Mouse (Mus musculus): ENCODE measurements around the gene Ezr.
"Not testable (repeated sequence)": the region's sequence is repeated elsewhere in the genome, so short reads cannot be mapped to it uniquely, and the experiment has no call there.

Gene Ezr

DNA sequence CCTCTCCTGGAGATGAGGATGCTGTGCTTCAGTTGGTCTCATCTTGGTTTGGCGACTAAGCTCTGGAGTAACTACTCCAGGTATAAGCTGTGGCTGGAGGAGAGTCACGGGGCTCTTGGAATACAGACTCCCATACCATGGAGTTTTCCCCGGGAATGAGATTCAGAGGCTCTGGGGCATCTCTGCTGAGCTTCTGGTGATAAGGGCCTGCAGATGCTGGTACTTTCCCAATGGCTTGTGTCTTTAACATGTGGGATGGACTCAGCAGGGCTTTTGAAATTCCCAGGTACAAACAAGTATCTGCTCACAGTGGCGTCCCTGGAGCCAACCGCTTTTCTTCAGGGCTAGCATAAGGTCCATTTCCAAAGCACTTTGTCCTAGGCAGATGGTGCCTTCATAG lies 75.2 kb downstream of the Ezr start:
- DNase-seq (ENCODE audit: low read depth, low spot score): not testable (repeated sequence)

DNA sequence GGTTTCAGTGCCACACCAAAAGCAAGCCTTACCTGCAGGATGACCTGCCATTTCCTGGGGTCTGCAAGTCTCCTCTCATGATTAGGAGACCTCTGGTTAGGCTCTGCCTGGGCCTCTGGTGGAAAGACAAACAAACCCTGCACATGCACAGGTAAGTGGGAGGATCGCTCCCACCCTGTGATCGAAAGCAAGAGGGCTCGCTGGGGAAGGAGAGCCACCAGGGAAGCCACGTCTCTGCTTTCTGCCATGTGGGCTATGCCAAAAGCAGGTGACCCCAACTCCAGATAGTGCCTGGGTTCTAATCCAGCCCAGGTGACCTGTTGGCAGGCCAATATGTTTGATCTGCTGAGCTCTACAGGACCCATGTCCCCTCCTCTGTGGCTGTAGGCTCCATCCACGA lies 76.1 kb downstream of the Ezr start:
- DNase-seq (ENCODE audit: low read depth, low spot score): not testable (repeated sequence)

DNA sequence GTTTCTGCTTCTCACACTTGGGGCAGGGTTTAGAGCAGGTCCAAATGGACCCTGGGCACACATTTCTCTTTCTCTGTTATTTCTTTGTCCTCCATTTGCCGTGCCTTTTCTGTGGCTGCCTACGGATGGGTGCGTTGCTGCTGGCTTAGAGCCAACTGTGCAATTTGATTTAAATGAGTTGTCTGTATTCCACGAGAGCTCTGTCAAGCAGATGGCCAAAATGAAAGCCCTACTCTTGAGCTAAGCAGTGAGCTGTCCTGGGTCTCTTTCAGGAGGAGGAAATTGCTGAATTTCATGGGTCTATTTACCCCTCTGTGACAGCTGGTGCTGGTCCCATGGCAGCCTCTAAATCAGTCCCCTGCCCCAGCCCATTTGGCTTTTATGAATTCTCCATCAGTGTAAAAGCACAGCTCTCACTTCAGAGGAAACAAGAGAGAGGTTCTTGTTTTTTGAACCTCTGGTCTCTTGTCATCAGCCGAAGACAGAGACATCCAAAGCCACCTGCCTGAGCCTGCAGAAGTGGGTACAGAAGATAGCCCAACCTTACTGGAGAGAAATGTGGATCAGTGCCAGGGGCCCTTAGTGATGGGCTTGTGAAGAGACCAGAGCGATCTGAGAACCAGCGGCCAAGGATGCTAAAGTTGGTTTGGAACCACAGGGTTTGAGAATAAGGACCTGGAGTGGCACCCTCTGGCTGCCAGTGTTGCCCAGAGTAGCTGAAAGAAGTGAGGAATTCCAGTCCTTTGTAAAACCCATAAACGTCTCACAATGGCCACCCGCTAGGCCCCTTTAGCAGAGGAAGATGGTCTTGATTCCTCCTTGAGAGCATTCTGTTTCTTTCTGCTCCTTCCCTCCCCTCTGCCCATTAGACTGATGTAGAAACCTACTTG lies 79.0 kb downstream of the Ezr start:
- DNase-seq (ENCODE audit: low read depth, low spot score): not testable (repeated sequence)

DNA sequence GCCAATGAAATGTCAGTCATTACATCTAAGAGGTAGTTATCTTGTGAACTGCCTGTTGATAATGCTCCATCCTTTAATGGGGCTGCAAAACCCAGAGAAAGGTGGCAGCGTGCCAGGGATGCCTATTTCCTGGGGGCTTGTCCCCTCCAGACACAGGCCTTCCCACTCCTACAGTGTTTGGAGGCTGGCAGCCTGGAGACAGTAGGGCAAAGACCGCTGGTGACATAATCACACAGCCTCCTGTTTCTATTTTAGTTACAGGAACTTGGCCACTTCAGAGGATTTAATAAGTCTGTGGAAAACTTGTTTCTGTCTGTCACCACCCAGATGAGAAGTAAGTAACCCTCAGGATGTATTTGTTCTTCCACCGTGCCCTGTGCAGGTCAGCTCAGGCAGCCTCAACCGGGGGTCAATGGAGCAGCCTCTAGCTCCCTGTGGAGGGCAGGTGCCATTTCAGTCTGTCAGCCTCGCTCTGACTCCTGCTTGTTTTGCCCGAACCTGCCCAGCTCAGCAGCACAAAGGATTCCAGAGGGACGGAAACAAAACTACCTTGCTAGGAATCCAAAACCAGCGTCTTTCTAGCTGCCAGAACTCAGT lies 79.9 kb downstream of the Ezr start:
- not testable (repeated sequence) for DNase-seq (ENCODE audit: low read depth, low spot score)

DNA sequence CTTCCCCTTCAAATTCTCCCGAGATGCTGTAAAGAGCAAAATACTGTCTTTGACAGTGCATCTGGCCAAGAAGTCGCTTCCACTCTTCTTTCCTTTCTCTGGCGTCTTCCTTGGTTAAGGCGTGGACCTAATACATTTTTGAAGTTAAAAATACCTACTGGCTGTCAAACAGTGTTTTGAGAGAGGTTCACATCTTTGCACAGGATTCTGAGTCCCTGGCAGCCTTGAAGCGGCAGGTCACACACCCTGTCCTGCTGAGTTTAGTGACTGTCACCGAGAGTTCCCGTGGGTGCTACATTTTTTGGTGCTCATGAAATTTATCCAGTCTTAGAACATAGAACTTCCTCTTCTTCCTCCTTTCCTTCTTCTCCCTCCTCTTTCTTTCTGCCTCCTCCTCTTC lies 82.5 kb downstream of the Ezr start:
- DNase-seq (ENCODE audit: low read depth, low spot score): not testable (repeated sequence)

DNA sequence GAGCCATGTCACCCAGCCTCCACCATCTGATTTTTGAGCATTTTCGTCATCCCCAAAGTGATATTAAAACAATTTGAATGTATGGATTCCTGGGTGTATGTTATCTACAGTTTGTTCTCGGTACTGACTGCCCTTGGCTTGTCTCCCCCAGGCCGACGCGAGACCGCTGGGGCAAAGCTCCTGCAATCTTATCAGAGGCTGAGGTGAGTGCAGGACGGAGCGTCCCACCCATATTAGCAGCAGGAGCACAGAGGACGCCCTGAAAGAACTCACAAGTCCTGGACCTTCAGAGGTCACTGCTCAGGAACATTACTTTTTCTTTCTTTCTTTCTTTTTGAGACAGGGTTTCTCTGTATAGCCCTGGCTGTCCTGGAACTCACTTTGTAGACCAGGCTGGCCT lies 83.1 kb downstream of the Ezr start:
- DNase-seq (ENCODE audit: low read depth, low spot score): not testable (repeated sequence)

DNA sequence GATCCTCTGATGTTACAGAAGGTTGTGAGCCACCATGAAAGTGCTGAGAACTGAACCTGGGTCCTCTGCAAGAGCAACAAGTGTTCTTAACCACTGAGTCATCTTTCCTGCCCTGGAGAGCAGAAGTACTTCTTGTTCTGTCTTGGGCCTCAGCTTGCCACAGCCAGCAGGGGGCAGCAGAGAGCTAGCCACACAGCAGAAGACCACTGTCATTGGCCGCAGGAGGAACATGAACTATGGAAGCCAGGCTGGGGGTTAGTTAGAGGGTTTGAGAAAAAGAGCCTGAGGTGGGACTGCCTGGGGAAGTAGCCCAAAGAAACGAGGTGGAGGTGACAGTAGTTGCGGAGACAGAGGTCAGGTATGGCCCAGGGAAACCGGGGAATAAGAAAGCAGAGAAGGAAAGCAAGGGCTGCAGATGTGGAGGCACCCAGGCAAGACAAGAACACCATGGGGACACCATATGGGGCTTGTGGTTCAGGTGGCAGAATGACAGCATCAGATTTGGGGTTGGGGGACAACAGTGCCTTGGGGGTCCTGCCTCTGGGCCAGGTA lies 85.3 kb downstream of the Ezr start:
- not testable (repeated sequence) for DNase-seq (ENCODE audit: low read depth, low spot score)

DNA sequence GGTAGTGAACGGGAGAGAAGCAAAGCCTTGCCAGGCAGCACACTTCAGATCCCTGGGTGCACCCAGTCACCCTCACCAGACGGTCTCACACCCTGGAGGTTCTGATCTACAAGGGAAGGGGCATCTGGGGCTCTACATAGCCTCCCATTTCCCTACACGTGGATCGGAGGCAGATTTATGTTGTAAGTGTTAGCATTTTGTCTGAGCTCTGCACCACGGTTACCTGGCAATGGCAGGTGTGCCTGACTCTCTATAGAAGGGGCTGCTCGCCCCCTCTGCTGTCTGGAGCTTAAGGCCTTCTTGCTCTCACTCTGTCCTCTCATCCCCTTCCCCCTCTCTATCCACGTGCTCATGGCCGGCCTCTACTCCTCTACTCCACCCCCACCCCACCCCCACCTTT lies 86.1 kb downstream of the Ezr start:
- DNase-seq (ENCODE audit: low read depth, low spot score): not testable (repeated sequence)

DNA sequence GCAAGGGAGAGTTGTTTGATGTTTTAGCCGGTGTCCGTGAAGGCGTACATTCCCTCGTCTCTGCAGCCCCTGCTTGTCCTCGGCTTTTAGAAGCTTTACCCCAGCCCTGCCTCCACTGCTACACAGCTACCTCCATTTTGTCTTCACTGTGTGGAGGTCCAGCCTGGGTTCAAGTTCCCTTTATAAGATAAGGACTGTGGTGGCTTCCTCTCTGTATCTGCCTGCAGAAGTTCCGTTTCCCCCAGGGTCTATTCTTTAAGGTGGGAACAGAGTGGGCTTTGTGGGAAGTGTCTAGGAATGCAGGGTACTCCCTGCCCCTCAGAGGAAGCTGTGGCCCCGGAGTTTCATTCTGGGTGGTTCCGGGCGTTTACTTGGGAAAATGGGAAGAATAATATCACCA lies 86.9 kb downstream of the Ezr start:
- not testable (repeated sequence) for DNase-seq (ENCODE audit: low read depth, low spot score)

DNA sequence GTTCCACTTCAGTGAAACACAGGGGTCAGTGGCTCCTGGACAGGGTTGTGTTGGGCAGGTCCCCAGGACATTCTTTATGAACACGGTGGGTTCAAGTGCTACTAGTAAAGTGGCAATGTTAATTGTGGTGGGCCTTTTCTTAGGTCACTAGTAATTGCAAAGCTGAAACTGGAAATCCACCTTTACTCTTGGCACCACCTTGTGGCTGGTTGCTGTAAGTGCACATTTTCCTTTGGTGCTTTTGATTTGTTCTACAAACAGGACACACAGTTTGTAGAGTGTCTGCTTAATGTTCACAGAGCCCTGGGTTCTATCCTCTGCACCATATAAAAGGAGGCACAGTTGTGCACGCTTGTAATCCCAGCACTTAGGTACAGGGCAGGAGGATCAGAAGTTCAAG lies 91.0 kb downstream of the Ezr start:
- DNase-seq (ENCODE audit: low read depth, low spot score): peak; percentile 36

DNA sequence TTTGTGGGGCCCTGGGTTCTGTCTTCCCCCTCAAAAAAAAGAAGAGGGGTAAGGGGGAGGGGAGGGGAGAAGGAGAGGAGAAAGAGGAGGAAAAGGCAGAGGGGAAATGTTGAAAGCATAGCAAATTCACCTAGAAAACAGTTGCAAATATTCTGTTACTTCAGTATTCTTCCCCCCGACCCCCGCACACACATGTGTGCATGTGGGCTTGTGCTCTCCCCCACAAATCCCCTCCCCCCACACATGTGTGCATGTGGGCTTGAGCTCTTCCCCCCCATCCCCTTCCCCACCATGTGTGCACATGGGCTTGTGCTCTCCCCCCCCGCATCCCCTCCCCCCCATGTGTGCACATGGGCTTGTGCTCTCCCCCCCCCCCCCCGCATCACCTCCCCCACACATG lies 93.2 kb downstream of the Ezr start:
- not testable (repeated sequence) for DNase-seq (ENCODE audit: low read depth, low spot score)
